Mouse (Mus musculus) pancreas, adult 10 weeks (tissue): ENCODE results near the gene Olfr297. TPM values are rescaled to one million over a fixed set of nuclear protein-coding genes. Genes with fewer than 3 reads are reported as not detected.

ENCODE experiments used
- polyA plus RNA-seq: library from polyadenylated mRNA; stranded (reverse); fragments of 350-450 nt; fragmentation: Illumina TruSeq; extraction: RNeasy Lipid Tissue Mini Kit (QIAGEN cat#74804); gene quantifications from one replicate; pipeline ENCODE4 v1.2.3, GENCODE M21; 2015; ENCODE audit warnings: low read depth, low replicate concordance; ENCODE audit not compliant: insufficient read depth

Olfr297 gene
- not detected for polyA plus RNA-seq

DNA sequence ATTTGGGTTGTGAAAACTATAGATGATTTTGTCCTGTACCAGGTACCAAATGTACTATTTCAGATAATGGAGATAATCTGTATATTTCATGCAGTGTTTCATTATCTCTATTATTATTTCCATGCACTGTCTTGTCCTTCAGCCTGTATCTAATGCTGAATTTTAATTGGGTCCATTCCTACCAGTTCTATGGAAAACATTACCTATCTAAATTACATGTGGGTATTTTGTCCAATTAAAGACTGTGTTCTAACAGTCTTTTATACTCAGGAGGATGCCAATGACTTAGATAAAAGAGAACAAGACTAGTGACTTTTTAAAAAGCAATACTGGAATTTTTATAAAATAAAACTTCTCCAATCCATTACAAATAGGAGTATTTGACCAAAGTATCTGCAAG lies at the start of gene Olfr297:
Olfr297 (plus strand) TSS at position 301 of the 400 bp plus-strand sequence.

DNA sequence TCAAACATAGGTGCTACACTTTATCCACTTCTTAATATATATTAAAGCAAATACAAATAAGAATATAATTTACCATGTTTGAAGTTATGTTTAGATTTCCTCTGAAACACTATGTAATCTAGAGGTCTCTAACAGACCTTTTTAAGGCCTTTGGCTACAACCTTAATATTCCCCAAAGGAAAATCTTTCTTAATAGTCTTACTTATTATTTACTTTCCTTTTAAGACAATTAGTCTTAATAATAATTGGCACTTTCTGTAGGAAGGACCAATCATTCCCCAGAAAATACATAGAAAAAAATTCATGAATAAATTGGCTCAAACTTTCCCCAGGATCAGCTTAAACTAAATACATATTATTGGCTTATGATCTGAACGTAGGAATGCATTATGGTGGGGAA lies 27.4 kb upstream of the Olfr297 start, which contains the start of gene Olfr298:
Olfr298 (minus strand) TSS at position 101 of the 400 bp plus-strand sequence.

Other genes starting within 250 kb of the Olfr297 start
- not detected for gene Olfr310, start 242.8 kb upstream of the Olfr297 start, polyA plus RNA-seq
- gene Olfr309, start 206.3 kb upstream of the Olfr297 start, polyA plus RNA-seq = not detected
- not detected for gene Olfr308, start 194.3 kb upstream of the Olfr297 start, polyA plus RNA-seq
- gene Olfr307, start 182.4 kb upstream of the Olfr297 start, polyA plus RNA-seq = not detected
- not detected for gene Olfr305, start 153.0 kb upstream of the Olfr297 start, polyA plus RNA-seq
- not detected for gene Olfr304, start 133.3 kb upstream of the Olfr297 start, polyA plus RNA-seq
- not detected for gene Olfr303, start 122.2 kb upstream of the Olfr297 start, polyA plus RNA-seq
- gene Olfr301, start 116.1 kb upstream of the Olfr297 start, polyA plus RNA-seq = not detected
- not detected for gene Olfr299, start 60.0 kb upstream of the Olfr297 start, polyA plus RNA-seq
- gene Olfr298, start 27.5 kb upstream of the Olfr297 start, polyA plus RNA-seq = not detected
- not detected for gene Olfr295, start 63.9 kb downstream of the Olfr297 start, polyA plus RNA-seq
- not detected for gene Olfr294, start 96.7 kb downstream of the Olfr297 start, polyA plus RNA-seq
- gene Olfr293, start 129.1 kb downstream of the Olfr297 start, polyA plus RNA-seq = not detected
- not detected for gene Olfr292, start 168.4 kb downstream of the Olfr297 start, polyA plus RNA-seq